ENCODE assay signal across 8 mouse cellular contexts in genomic region chr4:151861471-151861805, GRCm38 (mm10). TPM values are rescaled to one million over a fixed set of nuclear protein-coding genes. Genes with fewer than 3 reads are reported as not detected.
DNase-seq lines count a peak whose midpoint lies in the region; ATAC-seq and TF ChIP-seq lines count a peak whose summit lies in the region.

No protein-coding gene starts in this region.

- no peaks in the 10 kb centered on the region for H3K36me3 ChIP-seq in liver, adult 2 months (ENCODE audit: control insufficient read depth, insufficient read depth, low read length)
- H3K36me3 ChIP-seq in midbrain, embryonic 12.5 days = no peaks in the 10 kb centered on the region

- no peak for TF ChIP-seq CTCF in liver, adult 2 months (IDR thresholded peaks at IDR 0.05; ENCODE audit: low read depth, low read length)

- H3K79me2 ChIP-seq in liver, adult 2 months (ENCODE audit: control insufficient read depth, insufficient read depth, low read length) = peaks cover 14% of the 10 kb centered on the region; the same call in 1 of the 2 replicates

- peak overlapping the region; percentile 53; the same call in 1 of the 2 replicates for H3K27ac ChIP-seq in liver, adult 2 months (replicated peaks; ENCODE audit: insufficient read depth, low read depth, low read length)
- peak overlapping the region; percentile 48; the same call in 1 of the 2 replicates for H3K27ac ChIP-seq in brown adipose tissue, adult 24 weeks (replicated peaks; ENCODE audit: low read depth, low read length)
- H3K27ac ChIP-seq in midbrain, embryonic 12.5 days (replicated peaks) = peak overlapping the region; percentile 63; the same call in 1 of the 2 replicates

- peak overlapping the region; percentile 97 for H3K9ac ChIP-seq in liver, adult 2 months (ENCODE audit: low read depth, low read length)
- H3K9ac ChIP-seq in midbrain, embryonic 12.5 days (replicated peaks) = peak overlapping the region; percentile 85

- H3K27me3 ChIP-seq in liver, adult 2 months (ENCODE audit: control insufficient read depth, insufficient read depth, low read length) = no peaks in the 10 kb centered on the region
- H3K27me3 ChIP-seq in midbrain, embryonic 12.5 days = peaks cover 17% of the 10 kb centered on the region

- 0 out of 2 replicates have a peak, but pooled peaks have one; percentile 26 for TF ChIP-seq POLR2A in liver, adult 2 months (IDR thresholded peaks at IDR 0.05; ENCODE audit: extremely low read depth, insufficient read depth, low read length)

- intact Hi-C loops in heart, postnatal 36 days (cut with DNase I) = no loop called here
- intact Hi-C loops in left cerebral cortex, postnatal 25 days (cut with DNase I) = no loop called here

- ATAC-seq in midbrain, embryonic 12.5 days (ENCODE audit: low FRiP score, low read depth) = no peak

- peak overlapping the region; percentile 96 for H3K4me3 ChIP-seq in liver, adult 2 months (ENCODE audit: insufficient read depth, low read depth, low read length)
- peak overlapping the region; percentile 75 for H3K4me3 ChIP-seq in brown adipose tissue, adult 24 weeks (ENCODE audit: insufficient read depth, low read depth, low read length)
- peak overlapping the region; percentile 95 for H3K4me3 ChIP-seq in midbrain, embryonic 12.5 days

- 0 out of 2 replicates have a peak, but pooled peaks cover 3% of the 10 kb centered on the region for H3K4me1 ChIP-seq in liver, adult 2 months (ENCODE audit: control insufficient read depth, insufficient read depth, low read length)
- H3K4me1 ChIP-seq in brown adipose tissue, adult 24 weeks (ENCODE audit: control insufficient read depth, insufficient read depth, insufficient read length, low read length) = peaks cover 7% of the 10 kb centered on the region; the same call in 1 of the 2 replicates
- peaks cover 21% of the 10 kb centered on the region for H3K4me1 ChIP-seq in midbrain, embryonic 12.5 days

- H3K9me3 ChIP-seq in midbrain, embryonic 12.5 days = no peaks in the 10 kb centered on the region

- H3K4me2 ChIP-seq in midbrain, embryonic 12.5 days (replicated peaks) = peak overlapping the region; percentile 91

- no peak for DNase-seq in liver, adult 2 months (ENCODE audit: extremely low read depth, low read depth, low spot score)
- DNase-seq in liver = no peak
- DNase-seq in heart, postnatal 36 days = peak; percentile 100
- no peak for DNase-seq in left cerebral cortex, postnatal 25 days (ENCODE audit: low spot score in 2 of 2)
- DNase-seq in c-Kit-positive CD71-positive TER-119-positive erythroid progenitor cells, embryonic 14.5 days (ENCODE audit: low spot score) = no peak
- DNase-seq in urinary bladder, postnatal 36 days (ENCODE audit: low spot score in 2 of 2) = no peak

- 3% methylated on average over 49 of the region's 58 CpGs for WGBS in liver, adult 2 months
- WGBS in midbrain, embryonic 12.5 days = 2% methylated on average over 9 of the region's 58 CpGs

RNA-seq across cellular contexts. Expression of gene Camta1, which starts 0.2 kb away (rescaled TPM):
- 2.7 and 6.1 TPM in 2 replicates for total RNA-seq in liver, adult 2 months (2014; rRNA removed)
- polyA plus RNA-seq in liver, adult 2 months (2012; rRNA removed) = 2.4 and 2.7 TPM in 2 replicates
- polyA plus RNA-seq in brown adipose tissue, adult 24 weeks (2012; ENCODE audit: insufficient read depth, insufficient read length, missing spikeins) = 25.5 and 56.8 TPM in 2 replicates
- total RNA-seq in heart, postnatal 36 days (2021) = 100 to 1,000 TPM; 217 to 218 TPM
- 135 and 152 TPM in 2 replicates for polyA plus RNA-seq in midbrain, embryonic 12.5 days (2016; fragmentation: Nextera tagmentation; extraction: Ambion mirVana)
- total RNA-seq in left cerebral cortex, postnatal 25 days (2021) = 100 to 1,000 TPM; 193 to 222 TPM

Comparison
In these comparisons a context has a peak if more than half of its experiments do, and no peak if none do; other contexts are left out.
1. DNase-seq: peak in heart, postnatal 36 days (2 of 2); none in liver, adult 2 months (single experiment), liver (single experiment), left cerebral cortex, postnatal 25 days (0 of 2), c-Kit-positive CD71-positive TER-119-positive erythroid progenitor cells, embryonic 14.5 days (single experiment) and urinary bladder, postnatal 36 days (0 of 2).
2. RNA of gene Camta1, which starts 0.2 kb away (total RNA-seq): 193 to 222 TPM in left cerebral cortex, postnatal 25 days and 217 to 218 TPM in heart, postnatal 36 days; 2.7 to 6.1 TPM in liver, adult 2 months; every median in the first group is over 10 times any median in the second.
3. Peak in every context shown above with its lines, with median percentiles within 50 percentile points of each other: H3K27ac ChIP-seq and H3K4me3 ChIP-seq.